Mouse (Mus musculus) midbrain, embryonic 15.5 days (tissue): ENCODE measurements around the gene Tmem273. TPM values are rescaled to one million over a fixed set of nuclear protein-coding genes. Genes with fewer than 3 reads are reported as not detected.

Experiments used
- ATAC-seq: fragments of 200-750 bp; cut with Nextera tagmentation; replicated peaks from 2 replicates; pipeline ENCODE4 v1.8.0; 2017; ENCODE audit warnings: moderate TSS enrichment
- H3K27ac ChIP-seq: fragments of 300-500 bp; sonication (generic); 2 replicates; pipeline ENCODE4 v1.5.1; 2015; ENCODE audit warnings: mild to moderate bottlenecking, inconsistent platforms
- H3K27me3 ChIP-seq: fragments of 300-500 bp; sonication (generic); replicated peaks from 2 replicates; pipeline ENCODE4 v1.6.1; 2015; ENCODE audit warnings: inconsistent platforms
- H3K36me3 ChIP-seq: fragments of 300-500 bp; sonication (generic); replicated peaks from 2 replicates; pipeline ENCODE4 v1.6.1; 2015; ENCODE audit warnings: inconsistent platforms
- H3K4me1 ChIP-seq: fragments of 300-500 bp; sonication (generic); 2 replicates; pipeline ENCODE4 v1.6.1; 2015; ENCODE audit warnings: inconsistent platforms
- H3K4me2 ChIP-seq: fragments of 300-500 bp; sonication (generic); 2 replicates; pipeline ENCODE4 v1.6.1; 2015; ENCODE audit warnings: inconsistent platforms, mild to moderate bottlenecking, moderate library complexity
- H3K4me3 ChIP-seq: fragments of 300-500 bp; sonication (generic); 2 replicates; pipeline ENCODE4 v1.5.1; 2015; ENCODE audit warnings: mild to moderate bottlenecking, inconsistent platforms
- H3K9ac ChIP-seq: fragments of 300-500 bp; sonication (generic); 2 replicates; pipeline ENCODE4 v1.6.1; 2015; ENCODE audit warnings: mild to moderate bottlenecking, inconsistent platforms
- H3K9me3 ChIP-seq: fragments of 300-500 bp; sonication (generic); 2 replicates; pipeline ENCODE4 v1.6.1; 2016; ENCODE audit warnings: inconsistent platforms
- WGBS: fragments of 180-500 bp; shearing (Covaris S2); methylation state at CpG from one replicate; pipeline ENCODE4 v1.1.7; 2015; ENCODE audit warnings: mixed read lengths; 5-methylcytosine and 5-hydroxymethylcytosine counted together
- polyA plus RNA-seq: library from polyadenylated mRNA; unstranded; fragments of >200 nt; fragmentation: Nextera tagmentation; extraction: Ambion mirVana; gene quantifications from 2 replicates; pipeline ENCODE4 v1.2.1, GENCODE M21; 2015

Tmem273 gene
- polyA plus RNA-seq, result 0.19 and 0.27 TPM in 2 replicates

DNA sequence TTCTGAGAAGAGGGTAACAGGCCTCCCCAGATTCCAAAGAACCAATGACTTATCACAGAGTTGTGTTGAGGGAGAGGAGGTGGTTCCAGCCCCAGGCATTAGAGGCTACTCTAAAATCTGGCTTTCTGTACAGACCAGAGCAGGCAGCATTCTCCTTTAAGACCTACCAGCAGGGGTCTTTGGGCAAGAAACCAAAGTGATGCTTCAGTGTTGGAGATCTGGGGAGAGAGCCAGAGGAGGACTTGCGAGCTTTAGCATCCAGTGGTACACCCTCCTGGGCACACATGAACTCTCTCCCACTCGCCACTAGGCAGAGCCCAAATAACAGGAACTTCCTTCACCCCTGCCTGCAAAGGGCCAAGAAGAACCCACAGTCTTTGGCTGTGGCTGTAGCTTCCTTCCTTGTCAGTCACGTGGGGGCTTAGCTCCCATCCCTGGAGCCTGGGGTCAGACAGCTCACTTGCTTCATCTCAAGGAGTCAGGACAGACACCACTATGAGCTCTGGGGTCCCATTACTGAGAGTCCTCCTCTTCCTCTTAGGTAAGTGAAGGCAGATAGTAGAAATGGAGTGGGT, at the start of gene Tmem273:
Gene Tmem273 (plus strand): TSS at position 408 of the 575 bp plus-strand sequence.
- ATAC-seq, result no peak
- no peak within 1 kb of the TSS for H3K4me3 ChIP-seq
- H3K36me3 ChIP-seq, result no peaks in the 10 kb centered on the region
- WGBS, result 72% methylated on average over 3 of the region's 3 CpGs
- H3K9me3 ChIP-seq, result no peaks in the 10 kb centered on the region
- H3K4me1 ChIP-seq, result no peaks in the 10 kb centered on the region
- no peak within 1 kb of the TSS for H3K4me2 ChIP-seq
- no peak within 1 kb of the TSS for H3K27ac ChIP-seq
- no peaks in the 10 kb centered on the region for H3K27me3 ChIP-seq
- no peak within 1 kb of the TSS for H3K9ac ChIP-seq

DNA sequence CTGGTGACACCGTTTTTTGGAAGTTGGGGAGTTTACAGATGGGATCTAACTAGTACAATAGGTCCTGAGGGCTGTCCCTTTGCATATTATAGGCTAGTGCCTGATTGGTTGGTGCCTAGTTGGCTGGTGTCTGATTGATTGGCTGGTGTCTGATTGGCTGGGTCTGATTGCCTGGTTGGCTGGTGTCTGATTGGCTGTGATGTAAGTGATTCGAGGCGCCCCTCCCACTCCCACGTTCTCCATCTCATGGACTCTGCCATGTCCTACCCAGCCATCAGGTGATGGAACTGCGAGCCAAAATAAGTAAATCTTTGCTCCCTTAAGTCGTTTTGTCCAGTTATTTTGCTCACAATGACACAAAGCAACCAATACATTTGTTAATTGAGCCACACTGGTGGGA, 49.2 kb upstream of the Tmem273 start:
- no peaks in the 10 kb centered on the region for H3K4me1 ChIP-seq
- peaks cover 5% of the 10 kb centered on the region for H3K9me3 ChIP-seq
- no peak overlapping the region for H3K4me2 ChIP-seq
- H3K27ac ChIP-seq, result no peak overlapping the region
- no peak overlapping the region for H3K9ac ChIP-seq
- no peak for ATAC-seq
- no peaks in the 10 kb centered on the region for H3K27me3 ChIP-seq
- no peak overlapping the region for H3K4me3 ChIP-seq
- H3K36me3 ChIP-seq, result no peaks in the 10 kb centered on the region
- WGBS, result 79% methylated on average over 6 of the region's 6 CpGs

DNA sequence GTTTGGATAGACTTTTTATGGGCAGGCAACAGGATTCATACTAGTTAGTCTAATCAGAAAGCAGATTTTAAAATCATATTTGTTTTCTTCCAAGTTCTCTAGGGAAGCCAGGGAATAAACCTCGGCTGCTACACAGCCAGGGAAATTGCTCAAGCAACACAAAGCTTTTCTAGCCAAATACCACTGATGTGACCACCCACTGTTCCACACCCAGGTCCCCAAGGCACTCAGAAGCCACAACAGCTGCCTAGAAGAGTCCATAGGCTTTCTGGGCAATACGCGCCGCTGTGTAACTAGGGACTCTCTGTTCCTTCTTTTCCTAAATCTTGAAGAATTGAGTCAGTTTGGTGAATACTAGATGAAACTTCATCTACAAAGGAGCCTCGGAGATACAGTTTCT, 47.2 kb upstream of the Tmem273 start:
- Histone ChIP-seq H3K4me1 (no peaks in the 10 kb centered on the region), H3K36me3 (no peaks in the 10 kb centered on the region), H3K9me3 (peaks cover 5% of the 10 kb centered on the region), H3K4me3 (no peak overlapping the region), H3K27me3 (no peaks in the 10 kb centered on the region), H3K27ac (no peak overlapping the region), H3K4me2 (no peak overlapping the region), H3K9ac (no peak overlapping the region)
- 87% methylated on average over 5 of the region's 5 CpGs for WGBS
- no peak for ATAC-seq

DNA sequence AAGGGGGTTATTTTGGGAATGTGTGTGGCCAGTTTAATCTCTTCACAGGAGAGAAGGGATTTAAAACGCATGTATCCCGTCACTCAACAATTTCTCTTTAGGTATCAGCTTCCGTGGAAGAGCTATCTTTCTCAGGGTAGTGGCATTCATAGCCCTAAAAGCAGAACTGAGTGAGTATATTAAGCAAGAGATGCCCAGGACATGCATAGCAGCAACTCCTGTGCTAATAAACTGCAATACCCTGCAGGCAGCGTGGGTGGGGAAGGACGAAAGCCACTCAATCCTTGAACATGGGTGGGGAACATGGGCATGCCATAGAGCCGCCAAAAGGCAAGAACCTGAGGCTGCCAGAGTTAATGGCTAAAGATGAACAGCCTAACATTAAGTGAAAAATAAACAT, 37.2 kb upstream of the Tmem273 start:
- 66% methylated on average over 6 of the region's 6 CpGs for WGBS
- no peaks in the 10 kb centered on the region for H3K4me1 ChIP-seq
- H3K4me2 ChIP-seq, result no peak overlapping the region
- H3K9me3 ChIP-seq, result no peaks in the 10 kb centered on the region
- H3K9ac ChIP-seq, result no peak overlapping the region
- H3K27ac ChIP-seq, result no peak overlapping the region
- H3K36me3 ChIP-seq, result no peaks in the 10 kb centered on the region
- ATAC-seq, result no peak
- no peaks in the 10 kb centered on the region for H3K27me3 ChIP-seq
- no peak overlapping the region for H3K4me3 ChIP-seq

DNA sequence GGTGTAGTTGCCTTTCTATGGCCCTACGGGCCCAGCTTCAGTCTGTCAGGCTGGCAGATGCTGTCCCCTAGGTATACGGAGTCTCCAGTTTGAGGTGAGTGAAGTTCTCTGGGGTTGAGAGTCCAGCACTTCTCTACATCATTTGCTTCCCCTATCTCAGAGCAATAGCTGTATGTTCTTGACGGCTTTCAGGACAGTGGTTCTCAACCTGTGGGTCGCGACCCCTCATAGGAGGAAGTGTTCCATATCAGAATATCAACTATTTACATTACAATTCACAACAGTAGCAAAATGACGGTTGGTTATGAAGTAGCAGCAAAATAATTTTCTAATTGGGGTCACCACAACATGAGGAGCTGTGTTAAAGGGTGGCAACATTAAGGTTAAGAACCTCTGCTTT, 35.0 kb upstream of the Tmem273 start:
- H3K27me3 ChIP-seq, result no peaks in the 10 kb centered on the region
- ATAC-seq, result no peak
- no peaks in the 10 kb centered on the region for H3K9me3 ChIP-seq

DNA sequence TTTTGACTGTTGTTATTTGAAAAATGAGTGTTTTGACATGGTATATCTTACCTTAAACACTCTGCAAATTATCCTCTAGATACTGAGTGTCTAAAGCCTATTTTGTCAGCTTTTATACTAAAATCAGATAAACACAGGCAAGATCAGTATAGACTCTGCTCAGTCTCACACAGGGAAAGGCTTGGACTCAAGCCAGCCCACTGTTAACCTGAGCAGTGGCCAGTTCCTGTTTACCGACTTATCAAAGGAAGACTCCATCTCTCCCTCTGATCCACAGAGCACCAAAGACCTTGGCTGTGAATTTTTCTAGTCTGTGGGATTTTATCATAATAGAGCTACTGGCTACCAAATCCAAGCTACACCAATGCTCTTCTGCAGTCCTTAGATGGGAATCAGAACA, 31.5 kb upstream of the Tmem273 start:
- H3K4me2 ChIP-seq, result no peak overlapping the region
- WGBS, result 71% methylated on average over 1 of the region's 1 CpGs
- ATAC-seq, result no peak

More for the DNA sequence above, 35.0 kb upstream of the Tmem273 start:
- Histone ChIP-seq H3K36me3 (no peaks in the 10 kb centered on the region), H3K9ac (no peak overlapping the region), H3K27ac (no peak overlapping the region), H3K4me1 (no peaks in the 10 kb centered on the region), H3K4me3 (no peak overlapping the region), H3K4me2 (no peak overlapping the region)
- WGBS, result 93% methylated on average over 6 of the region's 6 CpGs

DNA sequence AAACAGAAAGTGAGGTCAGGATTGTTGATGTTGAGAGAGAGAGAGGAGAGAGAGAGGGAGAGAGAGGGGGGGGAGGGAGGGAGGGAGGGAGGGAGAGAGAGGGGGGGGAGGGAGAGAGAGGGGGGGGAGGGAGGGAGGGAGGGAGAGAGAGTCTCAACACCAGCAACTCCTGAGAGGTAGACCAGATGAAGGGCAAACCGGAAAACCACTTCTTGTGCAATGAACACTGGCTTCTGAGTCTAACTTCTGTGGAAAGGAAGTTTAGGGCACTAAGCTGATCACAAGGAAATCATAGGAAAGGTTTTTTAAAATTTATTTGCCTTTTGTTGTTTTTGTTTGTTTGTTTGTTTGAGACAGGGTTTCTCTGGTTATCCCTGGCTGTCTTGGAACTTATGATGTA, 23.6 kb upstream of the Tmem273 start:
- no peaks in the 10 kb centered on the region for H3K4me1 ChIP-seq
- no peaks in the 10 kb centered on the region for H3K9me3 ChIP-seq
- ATAC-seq, result no peak
- H3K27ac ChIP-seq, result no peak overlapping the region
- H3K4me2 ChIP-seq, result no peak overlapping the region
- 94% methylated on average over 1 of the region's 1 CpGs for WGBS
- H3K36me3 ChIP-seq, result no peaks in the 10 kb centered on the region
- H3K27me3 ChIP-seq, result no peaks in the 10 kb centered on the region
- H3K4me3 ChIP-seq, result no peak overlapping the region
- H3K9ac ChIP-seq, result no peak overlapping the region

More for the DNA sequence above, 31.5 kb upstream of the Tmem273 start:
- no peaks in the 10 kb centered on the region for H3K27me3 ChIP-seq
- H3K36me3 ChIP-seq, result no peaks in the 10 kb centered on the region
- H3K4me3 ChIP-seq, result no peak overlapping the region
- no peak overlapping the region for H3K27ac ChIP-seq
- no peaks in the 10 kb centered on the region for H3K4me1 ChIP-seq
- H3K9ac ChIP-seq, result no peak overlapping the region
- no peaks in the 10 kb centered on the region for H3K9me3 ChIP-seq

DNA sequence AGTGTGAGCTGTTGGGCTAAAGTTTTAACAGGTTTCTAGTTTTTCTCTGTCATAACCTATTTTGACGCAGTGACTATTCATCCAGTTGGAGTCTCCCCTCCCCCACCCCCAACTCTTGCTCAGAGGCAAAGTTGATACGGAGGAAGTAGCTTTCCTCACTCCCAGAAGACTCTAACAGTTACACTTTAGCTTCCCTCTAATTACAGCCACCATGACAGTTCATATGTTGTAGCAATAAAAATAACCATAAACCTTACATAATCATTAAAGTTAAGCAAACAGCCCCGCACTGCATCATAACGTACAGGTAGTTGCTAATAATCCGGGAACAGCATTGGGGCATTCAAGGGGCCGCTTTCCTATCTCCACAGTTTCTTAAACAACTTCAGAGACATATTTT, 15.2 kb upstream of the Tmem273 start:
- no peaks in the 10 kb centered on the region for H3K9me3 ChIP-seq
- H3K4me3 ChIP-seq, result no peak overlapping the region
- no peak overlapping the region for H3K27ac ChIP-seq
- no peaks in the 10 kb centered on the region for H3K36me3 ChIP-seq
- no peaks in the 10 kb centered on the region for H3K27me3 ChIP-seq
- no peaks in the 10 kb centered on the region for H3K4me1 ChIP-seq
- no peak overlapping the region for H3K4me2 ChIP-seq
- no peak overlapping the region for H3K9ac ChIP-seq
- ATAC-seq, result no peak
- 81% methylated on average over 6 of the region's 6 CpGs for WGBS

DNA sequence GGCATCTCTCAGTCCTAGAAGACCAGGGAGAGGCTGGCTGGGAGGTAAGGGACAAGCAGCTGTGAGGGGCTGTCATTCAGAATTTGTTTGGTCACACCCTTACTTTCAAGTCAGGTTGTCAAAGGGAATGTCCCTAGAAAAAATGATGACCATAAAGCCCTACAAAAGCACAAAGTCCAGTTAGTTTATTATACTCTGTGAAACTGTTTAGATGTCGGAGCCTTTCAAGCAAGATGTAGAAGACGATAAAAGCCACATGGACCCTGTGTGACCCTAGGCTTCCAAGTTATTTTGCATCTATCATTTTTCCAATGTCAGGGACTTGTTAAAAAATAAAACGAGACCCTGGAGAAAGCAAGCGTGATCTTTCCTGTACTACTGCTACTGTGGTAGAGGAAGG, 13.7 kb upstream of the Tmem273 start:
- H3K27me3 ChIP-seq, result no peaks in the 10 kb centered on the region
- no peak overlapping the region for H3K27ac ChIP-seq
- no peak overlapping the region for H3K4me3 ChIP-seq
- no peak overlapping the region for H3K4me2 ChIP-seq
- H3K4me1 ChIP-seq, result no peaks in the 10 kb centered on the region
- no peak for ATAC-seq
- H3K36me3 ChIP-seq, result no peaks in the 10 kb centered on the region
- H3K9me3 ChIP-seq, result no peaks in the 10 kb centered on the region
- no peak overlapping the region for H3K9ac ChIP-seq
- WGBS, result 89% methylated on average over 4 of the region's 4 CpGs

DNA sequence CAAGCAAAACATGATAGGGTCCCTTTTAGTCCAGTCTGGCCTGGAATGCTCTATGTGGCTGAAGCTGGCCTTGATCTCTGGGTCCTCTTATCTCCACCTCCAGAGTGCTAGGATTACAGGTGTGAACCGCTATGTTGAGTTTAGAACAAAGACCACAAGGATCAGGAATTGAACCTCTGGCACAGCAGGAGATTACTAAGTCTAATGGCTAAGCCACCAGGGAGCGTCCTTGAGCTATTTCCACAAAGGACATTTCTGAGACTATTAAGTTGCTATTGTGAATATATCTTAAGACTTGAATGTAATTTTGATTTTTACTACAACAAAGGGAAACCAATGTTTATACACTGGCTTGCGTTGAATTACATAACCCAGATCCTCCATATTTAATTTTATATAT, 13.0 kb upstream of the Tmem273 start:
- no peaks in the 10 kb centered on the region for H3K9me3 ChIP-seq
- WGBS, result 50% methylated on average over 3 of the region's 3 CpGs
- H3K4me3 ChIP-seq, result no peak overlapping the region

DNA sequence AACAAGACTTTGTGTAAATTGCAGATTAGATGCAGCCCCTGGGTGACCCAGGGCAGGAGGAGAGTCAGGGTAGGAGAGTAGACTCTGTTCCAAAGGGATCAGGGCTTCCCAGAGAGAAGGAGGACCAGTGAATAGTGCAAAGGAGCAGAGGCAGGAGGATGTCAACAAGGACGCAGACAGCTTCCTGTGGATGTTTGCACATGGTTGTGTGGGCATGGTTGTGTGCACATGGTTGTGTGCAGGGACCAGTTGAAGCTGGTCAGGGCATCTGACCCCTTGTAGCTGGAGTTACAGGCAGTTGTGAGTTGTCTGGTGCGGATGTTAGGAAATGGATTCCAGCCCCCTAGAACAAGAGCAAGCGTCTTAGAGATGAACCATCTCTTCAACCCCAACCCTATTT, 12.3 kb upstream of the Tmem273 start:
- Histone ChIP-seq H3K4me2 (no peak overlapping the region), H3K27ac (no peak overlapping the region), H3K4me3 (no peak overlapping the region), H3K36me3 (no peaks in the 10 kb centered on the region), H3K4me1 (no peaks in the 10 kb centered on the region), H3K27me3 (no peaks in the 10 kb centered on the region), H3K9me3 (no peaks in the 10 kb centered on the region), H3K9ac (no peak overlapping the region)
- 89% methylated on average over 3 of the region's 3 CpGs for WGBS
- ATAC-seq, result no peak

More for the DNA sequence above, 13.0 kb upstream of the Tmem273 start:
- Histone ChIP-seq H3K9ac (no peak overlapping the region), H3K4me1 (no peaks in the 10 kb centered on the region), H3K36me3 (no peaks in the 10 kb centered on the region), H3K27ac (no peak overlapping the region), H3K27me3 (no peaks in the 10 kb centered on the region), H3K4me2 (no peak overlapping the region)
- ATAC-seq, result no peak

DNA sequence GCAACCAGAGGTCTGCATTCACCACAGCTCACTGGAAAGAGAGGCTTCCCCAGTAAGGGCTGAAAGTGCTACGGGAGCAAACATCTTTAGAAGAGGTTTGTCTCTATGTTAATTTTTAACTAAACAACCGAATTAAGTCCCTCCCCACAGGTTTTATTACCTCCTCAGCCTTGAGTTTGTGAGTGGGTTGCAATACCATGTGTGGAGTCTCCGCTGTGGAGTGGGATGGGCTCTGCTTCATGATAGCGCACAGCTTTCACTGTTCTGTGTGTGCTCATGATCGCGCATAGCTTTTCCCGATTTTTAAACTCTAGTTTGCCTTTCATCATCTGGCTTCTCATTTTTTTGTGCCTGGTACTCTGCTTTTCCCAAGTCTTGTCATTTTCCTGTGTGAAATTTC, 9.7 kb upstream of the Tmem273 start:
- H3K9ac ChIP-seq, result no peak overlapping the region
- no peaks in the 10 kb centered on the region for H3K36me3 ChIP-seq
- H3K27me3 ChIP-seq, result no peaks in the 10 kb centered on the region
- H3K4me2 ChIP-seq, result no peak overlapping the region
- H3K4me1 ChIP-seq, result no peaks in the 10 kb centered on the region
- no peaks in the 10 kb centered on the region for H3K9me3 ChIP-seq
- H3K4me3 ChIP-seq, result no peak overlapping the region
- ATAC-seq, result no peak
- WGBS, result 88% methylated on average over 7 of the region's 7 CpGs
- no peak overlapping the region for H3K27ac ChIP-seq

DNA sequence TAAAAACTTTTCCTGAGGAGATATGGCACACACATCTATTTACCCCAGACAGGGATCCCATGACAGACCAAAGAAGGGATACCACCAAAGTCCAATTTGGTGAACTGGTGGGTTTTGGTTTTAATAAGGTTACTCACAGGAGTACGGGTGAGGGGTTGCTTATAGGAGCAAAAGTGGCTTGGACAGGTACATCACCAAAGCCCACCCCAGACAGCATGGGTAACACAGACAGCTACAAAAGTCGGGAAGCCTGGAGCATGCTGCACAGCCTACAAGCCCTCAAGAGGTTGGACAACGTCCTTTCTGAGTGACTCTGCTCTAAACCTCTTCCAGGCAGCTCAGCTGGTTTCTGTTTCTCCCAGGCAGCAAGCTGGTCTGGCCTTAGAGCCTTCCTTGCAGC, 7.4 kb upstream of the Tmem273 start:
- Histone ChIP-seq H3K4me2 (no peak overlapping the region), H3K27me3 (no peaks in the 10 kb centered on the region)

More for the DNA sequence above, 7.4 kb upstream of the Tmem273 start:
- Histone ChIP-seq H3K36me3 (no peaks in the 10 kb centered on the region), H3K4me1 (no peaks in the 10 kb centered on the region), H3K4me3 (no peak overlapping the region), H3K27ac (no peak overlapping the region), H3K9ac (no peak overlapping the region), H3K9me3 (no peaks in the 10 kb centered on the region)
- ATAC-seq, result no peak
- 89% methylated on average over 3 of the region's 3 CpGs for WGBS
